Mouse (Mus musculus) thymus, adult 2 months (tissue): ENCODE measurements around the gene Rnf39.

Experiments
- CTCF ChIP-seq: fragments of 200-500 bp; IDR thresholded peaks from 2 replicates; pipeline ENCODE4 v1.5.1; 2012; ENCODE audit warnings: mild to moderate bottlenecking, control low read depth, low read length, moderate library complexity, borderline replicate concordance; ENCODE audit not compliant: control insufficient read depth, poor library complexity, insufficient read depth; ENCODE audit errors: extremely low read depth
- POLR2A ChIP-seq: fragments of 200-500 bp; IDR thresholded peaks from 2 replicates; pipeline ENCODE4 v1.6.1; 2012; ENCODE audit warnings: mild to moderate bottlenecking, low read length, control low read depth, moderate library complexity; ENCODE audit not compliant: control insufficient read depth, poor library complexity, insufficient read depth; ENCODE audit errors: extremely low read depth

- no peak for TF ChIP-seq CTCF
- no peak for TF ChIP-seq POLR2A
Observed at GRCm38 (mm10) chr17:36958884-36959283, 16.2 kb downstream of the Rnf39 start.
